Mouse (Mus musculus): ENCODE measurements around the gene 4933428G20Rik.

- TF ChIP-seq TAL1 (conservative IDR thresholded peaks at IDR 0.05; ENCODE audit: low read depth, low read length): no peak
- TF ChIP-seq CTCF (IDR thresholded peaks at IDR 0.05; ENCODE audit: low read depth, low read length): no peak
Observed at GRCm38 (mm10) chr11:97511661-97512369, 11.7 kb upstream of the 4933428G20Rik start.
